Mouse (Mus musculus): ENCODE measurements around the gene Rbpms2. TPM values are rescaled to one million over a fixed set of nuclear protein-coding genes. Genes with fewer than 3 reads are reported as not detected.

Gene Rbpms2
- polyA plus RNA-seq, 1 experiment = not detected

GRCm38 (mm10) chr9:65631354-65632021 lies 2.0 kb downstream of the Rbpms2 start:
- Histone ChIP-seq H3K4me3 (ENCODE audit: insufficient read depth, low read depth, low read length) (peak overlapping the region; percentile 59; the same call in 1 of the 2 replicates), H3K4me1 (ENCODE audit: control insufficient read depth, insufficient read depth, low read length) (peaks cover 16% of the 10 kb centered on the region), H3K27ac (ENCODE audit: insufficient read depth, low read depth, low read length) (no peak overlapping the region)
- no peak for TF ChIP-seq POLR2A (IDR thresholded peaks at IDR 0.05; ENCODE audit: insufficient read depth, low read depth, low read length)
- no peak for TF ChIP-seq CTCF (IDR thresholded peaks at IDR 0.05; ENCODE audit: insufficient read depth, low read depth, low read length)
- 74% methylated on average over 16 of the region's 16 CpGs for WGBS

GRCm38 (mm10) chr9:65635766-65636165 lies 6.3 kb downstream of the Rbpms2 start:
- H3K27ac ChIP-seq (ENCODE audit: insufficient read depth, low read depth, low read length) = no peak overlapping the region
- H3K4me1 ChIP-seq (ENCODE audit: control insufficient read depth, insufficient read depth, low read length) = peaks cover 4% of the 10 kb centered on the region
- no peak for TF ChIP-seq CTCF (IDR thresholded peaks at IDR 0.05; ENCODE audit: insufficient read depth, low read depth, low read length)
- no peak for TF ChIP-seq POLR2A (IDR thresholded peaks at IDR 0.05; ENCODE audit: insufficient read depth, low read depth, low read length)
- no peak overlapping the region for H3K4me3 ChIP-seq (ENCODE audit: insufficient read depth, low read depth, low read length)
- 79% methylated on average over 1 of the region's 1 CpGs for WGBS

- Histone ChIP-seq H3K4me1 (ENCODE audit: control insufficient read depth, insufficient read depth, low read length) (no peaks in the 10 kb centered on the region), H3K27ac (ENCODE audit: insufficient read depth, low read depth, low read length) (no peak overlapping the region), H3K4me3 (ENCODE audit: insufficient read depth, low read depth, low read length) (no peak overlapping the region)
- WGBS = 78% methylated on average over 4 of the region's 4 CpGs
- TF ChIP-seq POLR2A (IDR thresholded peaks at IDR 0.05; ENCODE audit: insufficient read depth, low read depth, low read length) (no peak), CTCF (IDR thresholded peaks at IDR 0.05; ENCODE audit: insufficient read depth, low read depth, low read length) (no peak)
Observed at GRCm38 (mm10) chr9:65636926-65637325, 7.5 kb downstream of the Rbpms2 start.

- no peak overlapping the region for H3K4me3 ChIP-seq (ENCODE audit: insufficient read depth, low read depth, low read length)
- WGBS = 83% methylated on average over 5 of the region's 5 CpGs
- no peaks in the 10 kb centered on the region for H3K4me1 ChIP-seq (ENCODE audit: control insufficient read depth, insufficient read depth, low read length)
- no peak overlapping the region for H3K27ac ChIP-seq (ENCODE audit: insufficient read depth, low read depth, low read length)
- TF ChIP-seq CTCF (IDR thresholded peaks at IDR 0.05; ENCODE audit: insufficient read depth, low read depth, low read length) (no peak), POLR2A (IDR thresholded peaks at IDR 0.05; ENCODE audit: insufficient read depth, low read depth, low read length) (no peak)
Observed at GRCm38 (mm10) chr9:65639065-65639464, 9.6 kb downstream of the Rbpms2 start.

- H3K4me1 ChIP-seq (ENCODE audit: control insufficient read depth, insufficient read depth, low read length) = no peaks in the 10 kb centered on the region
- WGBS = 24% methylated on average over 5 of the region's 5 CpGs
- H3K27ac ChIP-seq (ENCODE audit: insufficient read depth, low read depth, low read length) = no peak overlapping the region
- H3K4me3 ChIP-seq (ENCODE audit: insufficient read depth, low read depth, low read length) = no peak overlapping the region
- TF ChIP-seq CTCF (IDR thresholded peaks at IDR 0.05; ENCODE audit: insufficient read depth, low read depth, low read length) = no peak
Observed at GRCm38 (mm10) chr9:65640838-65641410, 11.5 kb downstream of the Rbpms2 start.

GRCm38 (mm10) chr9:65641446-65642052 lies 12.1 kb downstream of the Rbpms2 start:
- 41% methylated on average over 12 of the region's 12 CpGs for WGBS
- TF ChIP-seq CTCF (IDR thresholded peaks at IDR 0.05; ENCODE audit: insufficient read depth, low read depth, low read length) (no peak), POLR2A (IDR thresholded peaks at IDR 0.05; ENCODE audit: insufficient read depth, low read depth, low read length) (no peak)
- Histone ChIP-seq H3K4me3 (ENCODE audit: insufficient read depth, low read depth, low read length) (no peak overlapping the region), H3K27ac (ENCODE audit: insufficient read depth, low read depth, low read length) (no peak overlapping the region), H3K4me1 (ENCODE audit: control insufficient read depth, insufficient read depth, low read length) (no peaks in the 10 kb centered on the region)

- TF ChIP-seq POLR2A (IDR thresholded peaks at IDR 0.05; ENCODE audit: insufficient read depth, low read depth, low read length) (no peak), CTCF (IDR thresholded peaks at IDR 0.05; ENCODE audit: insufficient read depth, low read depth, low read length) (no peak)
- Histone ChIP-seq H3K4me1 (ENCODE audit: control insufficient read depth, insufficient read depth, low read length) (no peaks in the 10 kb centered on the region), H3K4me3 (ENCODE audit: insufficient read depth, low read depth, low read length) (no peak overlapping the region), H3K27ac (ENCODE audit: insufficient read depth, low read depth, low read length) (no peak overlapping the region)
Observed at GRCm38 (mm10) chr9:65642546-65642945, 13.1 kb downstream of the Rbpms2 start.

GRCm38 (mm10) chr9:65644960-65645359 lies 15.5 kb downstream of the Rbpms2 start:
- 86% methylated on average over 4 of the region's 4 CpGs for WGBS
- no peaks in the 10 kb centered on the region; the same call in 1 of the 2 replicates for H3K4me1 ChIP-seq (ENCODE audit: control insufficient read depth, insufficient read depth, low read length)
- no peak overlapping the region for H3K27ac ChIP-seq (ENCODE audit: insufficient read depth, low read depth, low read length)
- H3K4me3 ChIP-seq (ENCODE audit: insufficient read depth, low read depth, low read length) = no peak overlapping the region
- no peak for TF ChIP-seq POLR2A (IDR thresholded peaks at IDR 0.05; ENCODE audit: insufficient read depth, low read depth, low read length)
- no peak for TF ChIP-seq CTCF (IDR thresholded peaks at IDR 0.05; ENCODE audit: insufficient read depth, low read depth, low read length)

GRCm38 (mm10) chr9:65645984-65646383 lies 16.5 kb downstream of the Rbpms2 start:
- WGBS = 58% methylated on average over 3 of the region's 3 CpGs
- H3K4me1 ChIP-seq (ENCODE audit: control insufficient read depth, insufficient read depth, low read length) = no peaks in the 10 kb centered on the region; the same call in 1 of the 2 replicates
- no peak overlapping the region for H3K4me3 ChIP-seq (ENCODE audit: insufficient read depth, low read depth, low read length)
- no peak overlapping the region for H3K27ac ChIP-seq (ENCODE audit: insufficient read depth, low read depth, low read length)
- no peak for TF ChIP-seq POLR2A (IDR thresholded peaks at IDR 0.05; ENCODE audit: insufficient read depth, low read depth, low read length)
- TF ChIP-seq CTCF (IDR thresholded peaks at IDR 0.05; ENCODE audit: insufficient read depth, low read depth, low read length) = no peak
